Mouse (Mus musculus) embryonic fibroblast, embryonic 13.5 days (primary cell): ENCODE results near the gene Nid1.
"Not testable (repeated sequence)": the region's sequence is repeated elsewhere in the genome, so short reads cannot be mapped to it uniquely, and the experiment has no call there.

Experiments used
- CTCF ChIP-seq: IDR thresholded peaks from 2 replicates; pipeline ENCODE4 v1.5.1; 2011; ENCODE audit warnings: mild to moderate bottlenecking, control low read depth, low read length, moderate library complexity, borderline replicate concordance; ENCODE audit not compliant: insufficient read depth
- POLR2A ChIP-seq: IDR thresholded peaks from 2 replicates; pipeline ENCODE4 v1.6.1; 2011; ENCODE audit warnings: low read depth, mild to moderate bottlenecking, control low read depth, low read length, moderate library complexity

DNA sequence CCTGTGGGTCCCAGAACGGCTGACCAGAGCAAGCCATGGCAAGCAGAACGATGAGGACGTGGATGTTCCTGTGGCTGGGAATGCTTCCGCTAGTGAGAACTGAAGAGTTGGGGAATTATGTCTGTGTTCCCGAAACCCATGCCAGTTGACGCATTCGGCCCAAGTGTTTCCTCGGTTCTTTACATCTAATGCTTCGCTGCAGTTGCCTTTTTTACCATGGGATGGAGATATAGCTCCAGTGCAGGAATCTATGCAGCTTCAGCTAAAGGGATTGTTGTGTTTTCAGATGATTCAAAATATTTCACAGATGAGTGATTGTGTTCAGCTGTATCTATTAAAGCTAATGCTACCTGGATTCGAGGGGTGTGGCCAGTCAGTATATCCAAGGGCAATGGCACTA, 105.7 kb downstream of the Nid1 start:
- not testable (repeated sequence) for TF ChIP-seq POLR2A, CTCF
